Mouse (Mus musculus) c-Kit-positive CD71-positive TER-119-negative erythroid progenitor cells, embryonic 14.5 days (primary cell): ENCODE data around the gene Alad.
"Not testable (repeated sequence)": the region's sequence is repeated elsewhere in the genome, so short reads cannot be mapped to it uniquely, and the experiment has no call there.

Experiments used
- DNase-seq: peaks from one replicate; pipeline ENCODE4 v3.0.0-alpha.2; 2013; ENCODE audit warnings: low read depth

The Alad gene

GRCm38 (mm10) chr4:62486162-62486696, 33.5 kb downstream of the Alad start:
- no peak for DNase-seq

- DNase-seq = no peak
Measured at GRCm38 (mm10) chr4:62485450-62486161, 34.1 kb downstream of the Alad start.

- no peak for DNase-seq
Measured at GRCm38 (mm10) chr4:62484928-62485327, 34.8 kb downstream of the Alad start.

- no peak for DNase-seq
Measured at GRCm38 (mm10) chr4:62480709-62481605, 38.8 kb downstream of the Alad start.

- DNase-seq = no peak
Measured at GRCm38 (mm10) chr4:62479937-62480708, 39.6 kb downstream of the Alad start, which contains the start of gene Bspry. TSS of gene Bspry (plus strand) at chr4:62480053.

- not testable (repeated sequence) for DNase-seq
Measured at GRCm38 (mm10) chr4:62479593-62479936, 40.2 kb downstream of the Alad start.

- DNase-seq = no peak
Measured at GRCm38 (mm10) chr4:62477542-62478244, 42.0 kb downstream of the Alad start.

GRCm38 (mm10) chr4:62475793-62476192, 43.9 kb downstream of the Alad start:
- no peak for DNase-seq

GRCm38 (mm10) chr4:62475131-62475530, 44.6 kb downstream of the Alad start:
- DNase-seq = no peak

- DNase-seq = no peak
Measured at GRCm38 (mm10) chr4:62472071-62472470, 47.6 kb downstream of the Alad start.

GRCm38 (mm10) chr4:62470598-62471051, 49.1 kb downstream of the Alad start, which contains the start of gene Wdr31:
TSS of gene Wdr31 (minus strand) at chr4:62470896.
- DNase-seq = peak; percentile 75

- no peak for DNase-seq
Measured at GRCm38 (mm10) chr4:62468158-62468557, 51.6 kb downstream of the Alad start.

GRCm38 (mm10) chr4:62463124-62463523, 56.6 kb downstream of the Alad start:
- no peak for DNase-seq

GRCm38 (mm10) chr4:62460348-62460747, 59.4 kb downstream of the Alad start:
- DNase-seq = no peak
